Mouse (Mus musculus): ENCODE measurements around the gene Plagl1.

Gene Plagl1

GRCm38 (mm10) chr10:13090596-13091424, 30.5 kb downstream of the Plagl1 start:
- peak; percentile 80 for DNase-seq (ENCODE audit: low spot score)

- no peak for DNase-seq (ENCODE audit: low spot score)
These were observed 32.7 kb downstream of the Plagl1 start for GRCm38 (mm10) chr10:13092996-13093395.

- DNase-seq (ENCODE audit: low spot score) = no peak
These were observed 38.6 kb downstream of the Plagl1 start for GRCm38 (mm10) chr10:13098895-13099294.

- DNase-seq (ENCODE audit: low spot score) = no peak
These were observed 39.9 kb downstream of the Plagl1 start for GRCm38 (mm10) chr10:13100061-13100648.

GRCm38 (mm10) chr10:13102360-13102759, 42.1 kb downstream of the Plagl1 start:
- DNase-seq (ENCODE audit: low spot score) = no peak

GRCm38 (mm10) chr10:13103838-13104237, 43.5 kb downstream of the Plagl1 start:
- no peak for DNase-seq (ENCODE audit: low spot score)

GRCm38 (mm10) chr10:13106909-13107624, 46.8 kb downstream of the Plagl1 start:
- DNase-seq (ENCODE audit: low spot score) = no peak

GRCm38 (mm10) chr10:13108021-13108548, 47.8 kb downstream of the Plagl1 start:
- DNase-seq (ENCODE audit: low spot score) = no peak

GRCm38 (mm10) chr10:13108847-13109246, 48.5 kb downstream of the Plagl1 start:
- no peak for DNase-seq (ENCODE audit: low spot score)

- no peak for DNase-seq (ENCODE audit: low spot score)
These were observed 49.5 kb downstream of the Plagl1 start for GRCm38 (mm10) chr10:13109781-13110180.

- DNase-seq (ENCODE audit: low spot score) = no peak
These were observed 52.5 kb downstream of the Plagl1 start for GRCm38 (mm10) chr10:13112849-13113248.

GRCm38 (mm10) chr10:13113641-13114040, 53.3 kb downstream of the Plagl1 start:
- no peak for DNase-seq (ENCODE audit: low spot score)

GRCm38 (mm10) chr10:13115030-13115429, 54.7 kb downstream of the Plagl1 start:
- no peak for DNase-seq (ENCODE audit: low spot score)

- peak; percentile 36 for DNase-seq (ENCODE audit: low spot score)
These were observed 56.7 kb downstream of the Plagl1 start for GRCm38 (mm10) chr10:13116706-13117665.

GRCm38 (mm10) chr10:13118024-13118769, 57.9 kb downstream of the Plagl1 start:
- no peak for DNase-seq (ENCODE audit: low spot score)

GRCm38 (mm10) chr10:13118770-13119102, 58.4 kb downstream of the Plagl1 start:
- DNase-seq (ENCODE audit: low spot score) = no peak

- DNase-seq (ENCODE audit: low spot score) = no peak
These were observed 59.0 kb downstream of the Plagl1 start for GRCm38 (mm10) chr10:13119300-13119699.

- DNase-seq (ENCODE audit: low spot score) = no peak
These were observed 65.5 kb downstream of the Plagl1 start for GRCm38 (mm10) chr10:13125811-13126210.

GRCm38 (mm10) chr10:13127335-13127734, 67.0 kb downstream of the Plagl1 start:
- DNase-seq (ENCODE audit: low spot score) = no peak

- no peak for DNase-seq (ENCODE audit: low spot score)
These were observed 67.6 kb downstream of the Plagl1 start for GRCm38 (mm10) chr10:13127946-13128345.

- no peak for DNase-seq (ENCODE audit: low spot score)
These were observed 73.5 kb downstream of the Plagl1 start for GRCm38 (mm10) chr10:13133850-13134249.
